Mouse (Mus musculus) heart, embryonic 14.5 days (tissue): ENCODE data around the gene Cdk5rap1. TPM values are rescaled to one million over a fixed set of nuclear protein-coding genes. Genes with fewer than 3 reads are reported as not detected.

Source experiments
- ATAC-seq: fragments of 200-750 bp; cut with Nextera tagmentation; 2 replicates; pipeline ENCODE4 v1.8.0; 2017; ENCODE audit warnings: low read depth, moderate TSS enrichment; ENCODE audit not compliant: insufficient number of reproducible peaks, insufficient read depth, low FRiP score
- H3K27ac ChIP-seq, 2 experiments: fragments of 200-500 bp in 1 of 2; fragments of 300-500 bp in 1 of 2; sonication (generic) in 1 of 2; replicated peaks in 1 of 2; 2 replicates each; pipeline ENCODE4 v1.5.1; 2012 to 2014; ENCODE audit warnings: low read depth in 2 of 2, low read length in 2 of 2, control low read depth in 1 of 2, mild to moderate bottlenecking in 1 of 2, mixed read lengths in 1 of 2; ENCODE audit not compliant: control insufficient read depth in 1 of 2, insufficient read depth in 1 of 2
- H3K27me3 ChIP-seq: fragments of 300-500 bp; sonication (generic); 2 replicates; pipeline ENCODE4 v1.6.1; 2014; ENCODE audit warnings: mild to moderate bottlenecking, low read length, control low read depth; ENCODE audit not compliant: control insufficient read depth, insufficient read depth
- H3K36me3 ChIP-seq: fragments of 300-500 bp; sonication (generic); 2 replicates; pipeline ENCODE4 v1.6.1; 2014; ENCODE audit warnings: mild to moderate bottlenecking, control low read depth, low read length, mixed read lengths; ENCODE audit not compliant: control insufficient read depth, insufficient read depth
- H3K4me1 ChIP-seq, 2 experiments: fragments of 200-500 bp in 1 of 2; fragments of 300-500 bp in 1 of 2; sonication (generic) in 1 of 2; 2 replicates each; pipeline ENCODE4 v1.6.1; 2012 to 2014; ENCODE audit warnings: low read length in 2 of 2, control low read depth in 1 of 2, mixed read lengths in 1 of 2; ENCODE audit not compliant: control insufficient read depth in 2 of 2, insufficient read depth in 2 of 2
- H3K4me2 ChIP-seq: fragments of 300-500 bp; sonication (generic); 2 replicates; pipeline ENCODE4 v1.6.1; 2014; ENCODE audit warnings: mild to moderate bottlenecking, low read length
- H3K4me3 ChIP-seq, 2 experiments: fragments of 200-500 bp in 1 of 2; fragments of 300-500 bp in 1 of 2; sonication (generic) in 1 of 2; 2 replicates each; pipeline ENCODE4 v1.5.1; 2012 to 2014; ENCODE audit warnings: low read length in 2 of 2, mild to moderate bottlenecking in 2 of 2, control low read depth in 1 of 2, low read depth in 1 of 2, moderate library complexity in 1 of 2; ENCODE audit not compliant: control insufficient read depth in 1 of 2, insufficient read depth in 1 of 2
- H3K9ac ChIP-seq: fragments of 300-500 bp; sonication (generic); 2 replicates; pipeline ENCODE4 v1.6.1; 2014; ENCODE audit warnings: mild to moderate bottlenecking, low read length
- H3K9me3 ChIP-seq: fragments of 300-500 bp; sonication (generic); 2 replicates; pipeline ENCODE4 v1.6.1; 2016; ENCODE audit warnings: low read length, control low read depth; ENCODE audit not compliant: control insufficient read depth
- WGBS: fragments of 180-500 bp; shearing (Covaris S2); extraction: QIAGEN DNeasy Blood & Tissue Kit; methylation state at CpG from one replicate; pipeline ENCODE4 v1.1.7; 2014; 5-methylcytosine and 5-hydroxymethylcytosine counted together
- polyA plus RNA-seq: library from polyadenylated mRNA; unstranded; fragments of >200 nt; fragmentation: Nextera tagmentation; extraction: Ambion mirVana; gene quantifications from 2 replicates; pipeline ENCODE4 v1.2.1, GENCODE M21; 2014

Gene Cdk5rap1
- 10.1 and 14.4 TPM in 2 replicates for polyA plus RNA-seq

- peak within 1 kb of the TSS; percentile 89 for H3K9ac ChIP-seq
- H3K36me3 ChIP-seq = peaks cover 52% of the 10 kb centered on the region
- 12% methylated on average over 9 of the region's 9 CpGs for WGBS
- peak within 1 kb of the TSS; percentile 86 to 87 for H3K27ac ChIP-seq
- H3K9me3 ChIP-seq = no peaks in the 10 kb centered on the region
- H3K27me3 ChIP-seq = no peaks in the 10 kb centered on the region
- peak within 1 kb of the TSS; percentile 75 for H3K4me2 ChIP-seq
- H3K4me1 ChIP-seq = peaks cover 7 to 18% of the 10 kb centered on the region in 2 experiments
- peak within 1 kb of the TSS; percentile 54 to 79 for H3K4me3 ChIP-seq
- no peak for ATAC-seq
These were observed at the start of gene Cdk5rap1 for GRCm38 (mm10) chr2:154372842-154373500. Cdk5rap1 (minus strand) TSS chr2:154373010.

GRCm38 (mm10) chr2:154422181-154422580 lies 49.4 kb upstream of the Cdk5rap1 start:
- Histone ChIP-seq H3K4me2 (no peak overlapping the region), H3K9ac (no peak overlapping the region), H3K27me3 (no peaks in the 10 kb centered on the region), H3K36me3 (no peaks in the 10 kb centered on the region), H3K4me3 (no peak overlapping the region), H3K27ac (no peak overlapping the region), H3K9me3 (0 out of 2 replicates have a peak, but pooled peaks cover 3% of the 10 kb centered on the region), H3K4me1 (peaks cover 6 to 8% of the 10 kb centered on the region in 2 experiments; a peak in 2 of 4 replicates)
- no peak for ATAC-seq
- 73% methylated on average over 5 of the region's 5 CpGs for WGBS

- Histone ChIP-seq H3K9me3 (0 out of 2 replicates have a peak, but pooled peaks cover 3% of the 10 kb centered on the region), H3K4me3 (no peak overlapping the region), H3K27ac (no peak overlapping the region), H3K9ac (no peak overlapping the region), H3K4me1 (peaks cover 0 to 1% of the 10 kb centered on the region in 2 experiments; a peak in 1 of 4 replicates), H3K36me3 (no peaks in the 10 kb centered on the region), H3K27me3 (no peaks in the 10 kb centered on the region), H3K4me2 (no peak overlapping the region)
- ATAC-seq = no peak
- 55% methylated on average over 7 of the region's 7 CpGs for WGBS
These were observed 48.3 kb upstream of the Cdk5rap1 start for GRCm38 (mm10) chr2:154420942-154421731.

GRCm38 (mm10) chr2:154419631-154420515 lies 47.1 kb upstream of the Cdk5rap1 start:
- 81% methylated on average over 9 of the region's 9 CpGs for WGBS

GRCm38 (mm10) chr2:154418001-154418400 lies 45.2 kb upstream of the Cdk5rap1 start:
- no peak overlapping the region for H3K27ac ChIP-seq
- no peak overlapping the region for H3K9ac ChIP-seq
- H3K36me3 ChIP-seq = no peaks in the 10 kb centered on the region
- H3K4me1 ChIP-seq = no peaks in the 10 kb centered on the region
- H3K27me3 ChIP-seq = no peaks in the 10 kb centered on the region
- H3K4me3 ChIP-seq = no peak overlapping the region
- 87% methylated on average over 7 of the region's 7 CpGs for WGBS
- no peak overlapping the region for H3K4me2 ChIP-seq
- no peak for ATAC-seq
- no peaks in the 10 kb centered on the region for H3K9me3 ChIP-seq

More at GRCm38 (mm10) chr2:154419631-154420515, 47.1 kb upstream of the Cdk5rap1 start:
- Histone ChIP-seq H3K27me3 (no peaks in the 10 kb centered on the region), H3K36me3 (no peaks in the 10 kb centered on the region), H3K4me1 (no peaks in the 10 kb centered on the region), H3K9ac (no peak overlapping the region), H3K9me3 (no peaks in the 10 kb centered on the region), H3K4me3 (no peak overlapping the region), H3K4me2 (no peak overlapping the region), H3K27ac (no peak overlapping the region)
- ATAC-seq = no peak

GRCm38 (mm10) chr2:154417107-154417506 lies 44.3 kb upstream of the Cdk5rap1 start:
- 5% methylated on average over 3 of the region's 3 CpGs for WGBS
- ATAC-seq = no peak

GRCm38 (mm10) chr2:154412018-154412666 lies 39.3 kb upstream of the Cdk5rap1 start:
- no peak overlapping the region for H3K27ac ChIP-seq
- H3K4me3 ChIP-seq = no peak overlapping the region
- ATAC-seq = no peak
- WGBS = 61% methylated on average over 7 of the region's 7 CpGs
- no peak overlapping the region for H3K4me2 ChIP-seq
- no peaks in the 10 kb centered on the region for H3K27me3 ChIP-seq
- peaks cover 0 to 15% of the 10 kb centered on the region in 2 experiments; a peak in 2 of 4 replicates for H3K4me1 ChIP-seq
- no peaks in the 10 kb centered on the region for H3K36me3 ChIP-seq
- H3K9ac ChIP-seq = no peak overlapping the region
- H3K9me3 ChIP-seq = no peaks in the 10 kb centered on the region

More at GRCm38 (mm10) chr2:154417107-154417506, 44.3 kb upstream of the Cdk5rap1 start:
- Histone ChIP-seq H3K4me1 (no peaks in the 10 kb centered on the region), H3K9me3 (no peaks in the 10 kb centered on the region), H3K27ac (no peak overlapping the region), H3K9ac (no peak overlapping the region), H3K27me3 (no peaks in the 10 kb centered on the region), H3K36me3 (no peaks in the 10 kb centered on the region), H3K4me3 (no peak overlapping the region), H3K4me2 (no peak overlapping the region)
